Mouse (Mus musculus): Measurements from ENCODE around the gene Slc30a7.
A peak's percentile ranks its signal among the peaks of the same experiment; 100 is the strongest.
"Not testable (repeated sequence)": the region's sequence is repeated elsewhere in the genome, so short reads cannot be mapped to it uniquely, and the experiment has no call there.

Gene Slc30a7

DNA sequence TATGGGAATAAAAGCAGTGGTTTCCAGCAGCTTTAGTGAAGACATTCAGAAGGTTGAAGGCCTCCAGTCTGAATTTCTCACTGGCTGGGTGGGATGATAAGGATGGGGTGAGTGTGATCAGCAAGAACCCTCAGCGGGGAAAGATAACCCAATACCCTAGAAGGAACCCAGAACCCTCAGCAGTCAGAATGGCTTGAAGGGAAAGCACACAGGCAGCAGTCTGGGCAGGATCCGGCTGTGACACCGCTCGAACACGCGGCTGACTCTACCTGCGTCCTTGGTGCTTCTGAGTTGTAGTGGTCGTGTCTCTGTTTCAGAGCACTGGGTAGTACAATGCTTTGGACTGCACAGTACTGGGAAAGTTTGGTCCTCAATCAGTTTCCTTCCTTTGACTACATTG is 60.9 kb downstream of the Slc30a7 start:
- DNase-seq (ENCODE audit: low spot score in 2 of 2) = no peak

DNA sequence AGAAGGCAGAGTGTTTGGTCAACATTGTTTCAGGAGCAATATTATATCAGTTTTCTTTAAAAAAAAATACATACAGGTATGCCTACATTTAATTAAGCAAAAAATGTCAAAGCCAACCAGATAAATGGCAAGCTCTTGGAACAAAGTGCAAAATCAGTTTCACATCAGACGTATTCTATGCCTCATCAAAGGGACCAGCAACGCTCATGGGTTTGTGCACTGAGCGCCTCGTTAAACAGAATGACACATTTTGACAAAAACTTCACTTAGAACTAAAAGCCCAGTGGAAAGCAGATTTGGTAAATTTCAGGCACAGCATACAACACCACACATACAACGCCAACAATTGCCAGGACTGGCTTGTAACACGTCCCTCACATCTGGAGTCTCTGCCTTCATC is 62.8 kb downstream of the Slc30a7 start:
- DNase-seq (ENCODE audit: low spot score in 2 of 2) = no peak

DNA sequence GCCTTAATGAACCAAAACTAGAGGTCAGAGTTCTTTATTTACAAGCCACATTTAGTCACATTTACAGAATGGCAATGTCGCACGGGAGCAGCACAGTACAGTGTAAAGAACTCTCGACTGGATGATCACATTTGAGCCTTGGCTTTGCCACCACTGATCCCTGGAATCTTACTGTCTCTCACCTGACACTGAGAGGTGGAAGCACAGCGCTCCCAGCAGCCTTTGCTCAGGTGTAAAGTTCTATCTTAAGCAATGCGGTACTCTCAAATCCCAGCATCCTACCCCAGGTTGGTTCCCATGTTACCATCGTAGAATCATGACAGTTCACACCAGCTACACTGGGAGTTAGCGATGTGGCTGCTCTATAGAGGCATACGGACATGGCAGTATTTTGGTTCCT is 65.7 kb downstream of the Slc30a7 start:
- no peak for DNase-seq (ENCODE audit: low spot score in 2 of 2)

DNA sequence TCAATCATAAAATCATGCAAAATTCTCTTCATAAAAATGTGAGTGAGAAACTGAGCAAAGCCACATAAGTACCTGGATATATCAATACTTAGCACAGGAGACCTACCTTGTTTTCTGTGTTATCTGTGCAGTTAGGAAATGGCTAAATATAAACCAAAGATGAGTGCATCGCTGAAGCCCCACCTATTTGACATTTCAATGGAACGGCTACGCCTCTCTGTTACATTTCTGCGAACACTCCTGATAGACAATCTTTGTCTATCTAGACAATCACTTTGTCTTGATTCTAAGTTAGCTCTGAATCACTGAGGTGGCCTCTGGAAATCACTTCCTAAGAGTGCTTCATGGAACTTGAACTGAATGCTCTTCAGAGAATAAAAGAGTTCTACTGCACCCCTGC is 66.7 kb downstream of the Slc30a7 start:
- no peak for DNase-seq (ENCODE audit: low spot score in 2 of 2)

DNA sequence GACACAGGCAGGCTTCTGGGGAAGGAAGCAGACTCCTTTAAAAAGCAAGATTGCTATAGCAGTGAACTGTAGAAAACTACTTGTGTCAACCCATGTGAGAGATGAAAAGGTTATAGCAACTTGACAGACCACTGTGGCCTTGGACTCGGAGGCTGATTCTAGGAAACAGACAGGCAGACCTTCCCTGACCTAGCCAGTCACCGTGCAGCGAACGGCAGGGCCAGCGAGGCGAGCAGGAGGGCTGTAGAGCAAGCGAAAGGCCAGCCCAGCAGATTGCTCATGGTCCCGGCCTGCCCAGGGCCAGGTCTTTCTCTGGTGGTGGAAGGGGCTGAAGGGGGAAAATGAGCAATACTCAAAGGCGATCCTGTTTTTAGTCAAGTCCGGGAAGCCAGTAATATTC is 69.4 kb downstream of the Slc30a7 start:
- DNase-seq (ENCODE audit: low spot score in 2 of 2) = no peak

DNA sequence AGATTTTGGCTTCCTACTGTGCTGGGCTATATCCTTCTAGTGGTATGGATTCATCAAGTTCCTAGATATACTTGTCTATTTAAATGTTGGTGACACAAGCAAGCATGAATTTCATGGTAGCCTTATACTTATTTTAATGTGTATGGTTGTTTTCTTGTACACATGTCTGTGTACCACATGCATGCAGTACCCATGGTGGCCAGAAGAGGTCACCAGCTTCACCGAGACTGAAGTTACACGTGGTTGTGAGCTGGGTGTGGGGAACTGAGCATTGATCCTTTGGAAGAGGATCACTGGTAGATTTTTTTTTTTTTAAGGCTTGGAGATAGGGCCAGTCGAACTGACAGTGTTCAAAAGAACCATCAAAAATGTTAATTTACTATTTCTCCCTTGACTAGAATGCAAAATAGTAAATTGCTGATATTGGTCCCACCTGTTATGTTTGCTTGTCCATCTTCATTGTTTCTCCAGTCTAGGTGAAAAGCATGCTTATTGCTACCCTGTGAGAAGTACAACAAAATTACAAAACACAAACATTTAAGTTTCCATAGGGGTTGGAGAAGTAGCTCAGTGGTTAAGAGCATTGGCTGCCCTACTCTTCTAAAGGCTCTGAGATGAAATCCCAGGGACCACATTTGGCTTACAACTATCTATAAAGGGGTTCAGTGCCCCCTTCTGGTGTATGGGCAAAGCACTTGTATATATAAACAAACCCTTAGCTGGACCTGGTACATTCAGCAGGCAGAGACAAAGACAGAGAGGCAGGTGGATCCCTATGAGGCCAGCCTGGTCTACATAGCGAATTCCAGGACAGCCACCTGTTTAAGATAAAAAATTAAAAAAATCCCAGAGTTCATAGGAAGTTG is 70.2 kb downstream of the Slc30a7 start:
- peak in 1 of 2 experiments; percentile 19 for DNase-seq (ENCODE audit: low spot score in 2 of 2)

DNA sequence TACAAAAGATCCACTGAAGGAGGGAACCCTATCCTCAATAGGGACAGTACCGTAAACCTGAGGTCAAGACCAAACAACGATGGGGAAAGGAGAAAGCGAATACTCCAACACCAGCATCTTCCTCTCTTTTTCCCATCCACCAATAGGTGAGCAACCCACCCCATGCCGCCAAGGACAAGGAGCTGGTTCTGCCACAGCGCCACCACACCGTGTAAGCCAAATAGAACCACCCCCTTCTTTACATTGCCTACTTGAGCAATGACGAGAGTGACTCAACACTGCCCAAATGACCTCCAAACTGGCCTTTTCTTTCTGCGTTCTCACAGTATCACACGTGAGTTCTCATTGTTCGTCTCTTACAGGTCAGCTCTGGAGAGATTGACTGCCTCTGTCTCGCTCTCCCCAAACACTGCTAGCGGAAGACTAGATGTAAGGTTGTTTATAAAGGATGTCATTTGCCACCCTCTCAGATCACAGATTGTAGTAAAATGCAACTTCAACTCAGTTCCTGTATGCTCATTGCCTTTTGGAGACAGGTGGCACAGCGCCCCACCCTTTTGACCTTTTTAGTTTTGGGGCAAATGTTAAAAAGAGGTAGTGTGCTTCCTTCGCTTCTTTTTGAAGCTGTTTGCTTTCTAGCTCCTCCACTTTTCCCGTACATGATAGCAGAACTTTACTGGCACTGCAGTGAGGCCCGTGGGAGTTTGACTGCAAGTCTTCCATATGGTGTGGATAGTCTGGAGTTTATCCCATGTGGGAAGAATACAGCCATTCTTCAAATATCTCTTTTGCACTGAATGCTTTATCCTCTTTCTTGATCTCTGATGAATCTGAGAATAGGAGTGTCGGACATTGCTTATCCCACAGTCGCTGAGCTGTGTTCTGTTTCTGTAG is 73.7 kb downstream of the Slc30a7 start:
- DNase-seq (ENCODE audit: low spot score in 2 of 2) = no peak

DNA sequence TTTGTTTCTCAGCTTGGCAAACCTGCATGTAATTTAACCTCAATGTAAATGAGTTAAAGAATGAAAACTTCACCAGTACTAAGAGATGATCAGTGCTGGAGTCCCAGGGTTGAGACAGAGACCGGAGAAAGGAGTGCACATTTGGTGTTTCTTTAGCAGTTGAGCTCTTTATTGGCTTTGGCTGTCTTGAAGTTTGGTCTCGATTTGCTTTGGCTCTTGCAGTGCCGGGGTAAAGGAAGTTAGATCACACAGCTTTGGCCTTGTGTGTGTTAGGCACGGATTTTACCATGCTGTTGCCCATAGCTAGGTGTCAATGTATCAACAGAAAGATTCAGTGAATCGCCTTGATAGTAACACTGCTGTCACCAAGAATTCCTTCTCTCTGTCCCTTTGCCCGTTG is 75.5 kb downstream of the Slc30a7 start:
- no peak for DNase-seq (ENCODE audit: low spot score in 2 of 2)

DNA sequence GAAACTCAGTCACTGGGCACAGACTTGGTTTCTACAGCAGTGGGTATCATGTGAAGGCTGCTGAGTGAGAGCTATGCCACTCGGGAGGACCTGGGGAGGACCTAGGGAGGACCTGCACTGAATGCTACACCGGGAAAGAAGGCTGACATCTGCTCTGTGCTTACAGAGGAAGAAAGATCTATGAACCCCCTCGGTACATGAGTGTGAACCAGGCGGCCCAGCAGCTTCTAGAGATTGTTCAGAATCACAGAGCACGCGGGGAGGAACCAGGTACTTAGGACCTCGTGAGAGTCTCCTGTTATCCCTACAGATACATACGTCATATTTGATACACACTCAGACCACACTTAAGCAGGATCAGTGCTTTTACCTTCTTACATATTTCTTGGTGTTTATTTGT is 80.7 kb downstream of the Slc30a7 start:
- DNase-seq (ENCODE audit: low spot score in 2 of 2) = no peak

DNA sequence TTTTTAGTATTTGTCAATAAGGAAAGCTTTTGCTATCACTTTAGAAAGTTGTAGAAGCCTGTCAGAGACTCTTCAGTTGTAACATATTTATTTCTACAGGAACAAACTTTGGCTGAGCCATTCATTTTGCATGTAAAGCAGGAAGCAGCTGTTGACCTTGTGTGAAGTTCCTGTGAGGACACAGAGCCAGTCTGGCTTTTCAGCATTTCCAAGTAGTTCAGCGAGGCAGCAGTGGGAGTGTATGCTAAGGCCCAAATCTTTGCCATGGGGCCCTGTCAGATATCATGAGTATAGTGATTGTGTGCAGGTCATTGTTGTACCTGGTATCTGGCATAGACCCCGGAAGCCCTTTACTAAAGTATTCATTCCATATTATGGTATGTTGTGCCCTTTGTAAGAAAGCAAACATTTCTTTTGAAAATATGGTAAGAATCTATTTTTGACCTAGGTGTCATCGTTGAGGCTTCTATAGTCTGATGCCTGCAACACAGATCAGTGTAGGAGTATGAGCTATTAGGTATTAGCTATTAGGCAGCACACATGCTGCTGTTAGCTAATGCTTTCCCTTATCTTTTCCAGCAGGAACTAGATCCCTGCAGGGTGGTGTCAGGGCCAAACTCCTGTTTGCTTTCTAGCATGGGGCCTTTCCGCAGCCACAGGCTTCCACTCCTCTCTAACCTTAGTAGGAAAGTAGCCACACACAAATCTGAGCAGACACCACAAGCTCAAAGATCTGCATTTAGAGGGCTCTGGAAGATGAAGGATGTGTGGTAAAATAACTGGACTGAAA is 82.6 kb downstream of the Slc30a7 start:
- no peak for DNase-seq (ENCODE audit: low spot score in 2 of 2)

DNA sequence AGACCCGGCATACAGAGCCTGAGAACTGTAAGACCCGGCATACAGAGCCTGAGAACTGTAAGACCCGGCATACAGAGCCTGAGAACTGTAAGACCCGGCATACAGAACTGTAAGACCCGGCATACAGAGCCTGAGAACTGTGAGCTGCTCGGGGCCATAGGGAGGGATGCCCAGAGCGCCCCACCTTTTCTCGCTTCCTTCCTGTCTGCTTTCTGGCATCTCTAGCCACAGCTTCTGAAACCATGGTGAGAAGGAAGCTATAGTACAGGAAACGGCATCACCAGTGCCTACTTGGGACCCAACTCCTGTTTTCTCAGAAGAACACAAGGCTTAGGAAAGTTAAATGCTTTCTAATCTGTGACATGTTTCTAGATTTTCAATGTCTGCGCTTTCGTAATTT is 99.8 kb downstream of the Slc30a7 start:
- not testable (repeated sequence) for DNase-seq (ENCODE audit: low spot score in 2 of 2)

DNA sequence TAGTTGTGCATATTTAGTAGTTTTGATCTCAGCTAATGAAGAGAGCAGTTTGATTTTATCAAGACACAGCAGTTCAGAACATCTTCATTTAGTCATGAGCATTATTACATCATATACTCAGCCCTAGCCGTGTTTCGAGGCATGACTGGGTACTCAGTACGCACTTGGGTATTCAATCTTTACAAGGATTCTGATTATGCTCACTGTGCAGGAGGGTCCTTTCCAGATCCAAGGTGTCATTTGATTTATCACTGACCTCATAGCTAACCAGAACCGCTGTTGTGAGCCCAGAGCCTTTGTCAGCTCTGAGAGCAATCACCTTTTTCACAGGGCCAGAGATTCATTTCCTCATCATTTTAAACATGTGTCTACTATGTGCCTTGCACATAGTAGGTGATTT is 101.6 kb downstream of the Slc30a7 start:
- DNase-seq (ENCODE audit: low spot score in 2 of 2) = no peak

DNA sequence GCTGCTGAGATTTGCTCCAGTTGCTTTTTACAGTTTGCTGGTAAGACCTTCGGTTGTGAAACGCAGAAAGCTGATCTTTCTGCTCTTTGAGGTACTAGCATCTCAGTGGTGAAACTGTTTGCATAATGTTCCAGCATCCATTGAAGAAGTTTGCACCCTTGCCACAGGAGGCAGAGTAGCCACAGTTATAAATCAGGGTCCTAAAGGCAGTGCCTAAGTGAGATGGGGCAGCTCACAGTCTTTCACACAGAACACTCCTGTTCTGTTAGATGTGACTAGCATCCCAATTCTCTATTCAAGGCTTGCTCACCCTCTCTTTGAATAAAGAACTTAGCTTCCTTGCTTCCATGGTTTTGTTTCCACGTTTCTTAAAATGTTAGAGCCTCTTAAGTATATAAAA is 102.1 kb downstream of the Slc30a7 start:
- no peak for DNase-seq (ENCODE audit: low spot score in 2 of 2)

DNA sequence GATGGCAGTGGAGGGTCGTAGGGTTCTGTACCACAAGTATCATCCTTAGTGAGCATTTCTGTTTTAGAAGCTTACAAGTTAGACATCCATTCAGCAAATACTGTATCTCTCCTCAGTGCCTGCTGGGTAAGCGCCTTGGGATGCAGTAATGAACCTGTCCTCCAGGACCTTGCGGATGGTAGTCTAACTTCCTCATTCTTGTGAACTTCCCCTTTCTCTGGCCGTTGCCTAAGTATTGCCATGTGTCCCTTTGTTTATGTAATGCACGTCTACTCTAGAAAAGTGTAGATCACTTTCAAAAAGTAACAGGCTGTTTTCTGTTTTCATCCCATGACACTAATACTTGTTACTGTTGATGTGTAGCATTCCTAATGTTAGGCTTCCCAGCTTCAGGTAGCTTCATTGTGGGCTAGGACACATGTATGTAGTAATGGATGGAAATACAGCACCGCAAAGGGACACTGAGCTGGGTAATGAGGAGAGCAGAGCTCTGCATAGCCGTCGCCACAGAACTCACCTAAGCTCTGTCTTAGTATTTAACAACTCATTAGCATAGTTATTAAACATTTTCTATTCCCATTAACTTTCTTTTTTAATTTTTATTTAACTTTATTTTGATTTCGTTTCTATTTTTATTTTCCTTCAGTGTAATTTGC is 104.8 kb downstream of the Slc30a7 start:
- no peak for DNase-seq (ENCODE audit: low spot score in 2 of 2)

DNA sequence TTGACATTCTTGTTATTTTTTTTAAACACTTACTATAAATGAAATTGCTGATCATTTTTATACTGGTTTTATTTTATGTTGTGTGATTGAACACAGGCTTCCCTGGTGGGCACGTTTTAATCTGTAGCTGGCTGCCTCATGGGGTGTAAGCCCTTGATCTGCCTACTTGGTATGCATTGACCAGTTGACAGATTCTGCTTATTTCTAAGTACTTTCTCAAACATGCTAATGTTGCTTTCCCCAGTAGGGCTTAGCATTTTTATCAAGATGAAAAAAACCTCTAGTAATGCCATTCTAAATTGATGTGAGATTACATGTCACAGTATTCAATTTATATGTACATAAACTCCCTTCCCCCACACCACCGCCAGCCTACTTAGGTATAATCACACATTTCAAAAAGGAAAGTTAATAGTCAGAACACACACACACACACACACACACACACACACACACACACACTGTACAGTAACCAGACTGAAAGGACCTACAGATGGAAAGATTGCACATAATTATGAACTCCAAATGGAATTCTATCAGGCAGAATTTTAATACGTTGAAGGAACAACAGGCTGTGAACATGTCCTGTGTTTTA is 108.8 kb downstream of the Slc30a7 start:
- no peak for DNase-seq (ENCODE audit: low spot score in 2 of 2)

DNA sequence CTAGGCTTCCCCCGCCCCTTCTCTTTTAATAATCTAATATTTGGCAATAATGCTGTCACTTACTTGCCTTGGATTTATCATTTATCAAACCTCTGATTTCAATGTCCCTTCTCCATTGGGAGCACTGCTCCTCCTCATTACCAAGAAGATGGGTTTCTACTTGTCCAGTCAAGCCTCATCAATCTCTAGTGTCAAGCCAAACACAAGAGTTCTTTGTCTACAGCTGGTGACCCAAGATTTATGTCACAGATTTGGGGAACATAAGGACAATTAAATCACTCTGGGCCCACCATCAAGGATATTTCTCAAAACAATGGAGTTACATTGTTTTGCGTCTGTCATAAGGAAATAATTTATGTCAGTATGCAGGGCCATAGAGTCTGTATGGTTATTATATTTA is 114.0 kb downstream of the Slc30a7 start:
- no peak for DNase-seq (ENCODE audit: low spot score in 2 of 2)

DNA sequence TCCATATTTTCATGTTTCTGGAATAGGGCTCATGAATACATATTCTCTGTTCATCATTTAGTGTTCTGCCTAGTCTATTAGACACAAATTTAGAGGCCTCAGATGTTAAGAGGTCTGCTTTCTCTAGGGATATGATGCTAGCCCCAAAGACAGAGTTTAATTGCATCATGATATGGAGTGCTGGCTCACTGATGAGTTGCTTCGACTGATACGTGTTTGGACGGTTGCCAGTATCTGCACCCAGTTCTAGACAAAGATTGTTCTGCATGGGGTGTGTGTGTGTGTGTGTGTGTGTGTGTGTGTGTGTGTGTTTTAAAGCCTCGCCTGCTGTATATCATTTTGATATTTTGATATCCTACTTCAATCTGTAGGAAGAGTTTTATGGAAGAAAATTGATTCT is 114.9 kb downstream of the Slc30a7 start:
- no peak for DNase-seq (ENCODE audit: low spot score in 2 of 2)
